Mouse (Mus musculus) lung, adult 2 months (tissue): ENCODE measurements around the gene Prame.

Source experiments
- CTCF ChIP-seq: fragments of 200-500 bp; IDR thresholded peaks from 2 replicates; pipeline ENCODE4 v1.5.1; 2011; ENCODE audit warnings: mild to moderate bottlenecking, low read length, control low read depth; ENCODE audit not compliant: insufficient read depth
- POLR2A ChIP-seq: fragments of 200-500 bp; IDR thresholded peaks from 2 replicates; pipeline ENCODE4 v1.6.1; 2011; ENCODE audit warnings: low read depth, mild to moderate bottlenecking, control low read depth, low read length, borderline replicate concordance; ENCODE audit errors: extremely low read depth

DNA sequence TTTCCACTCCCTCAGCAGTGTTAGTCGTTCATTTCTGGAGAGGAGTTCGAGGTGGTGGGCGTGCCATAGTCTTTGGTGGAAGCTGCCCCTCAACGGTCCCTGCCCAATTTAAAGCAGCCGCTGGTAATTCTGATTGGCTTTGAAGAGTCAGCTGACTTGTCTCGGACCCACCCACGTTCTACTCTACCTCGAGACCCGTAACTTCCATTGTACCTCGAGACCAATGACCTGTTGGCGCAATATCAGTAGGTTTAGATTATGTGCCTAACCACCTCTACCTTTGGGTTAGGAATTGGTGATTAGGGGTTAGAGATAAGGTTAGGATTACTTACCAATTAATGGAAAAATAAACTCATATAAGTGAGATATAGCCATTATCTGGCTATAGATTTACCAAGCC is at the start of gene Prame:
- TF ChIP-seq CTCF (no peak), POLR2A (no peak)
